Mouse (Mus musculus) myocyte (in vitro differentiated cells): ENCODE data around the gene Sult2a6.

Source experiments
- MYOD1 ChIP-seq, 3 experiments: IDR thresholded peaks; one replicate each; pipeline ENCODE4 v1.6.1; 2011; ENCODE audit warnings: control low read depth in 2 of 3, low read depth in 2 of 3, mild to moderate bottlenecking in 2 of 3, moderate library complexity in 1 of 3; ENCODE audit not compliant: insufficient read length in 2 of 3, control insufficient read depth in 1 of 3
- MYOG ChIP-seq, 3 experiments: IDR thresholded peaks; one replicate each; pipeline ENCODE4 v1.6.1; 2011; ENCODE audit warnings: control low read depth in 2 of 3, low read depth in 2 of 3, mild to moderate bottlenecking in 2 of 3; ENCODE audit not compliant: insufficient read length in 2 of 3, control insufficient read depth in 1 of 3, insufficient read depth in 1 of 3
- POLR2A ChIP-seq: IDR thresholded peaks from one replicate; pipeline ENCODE4 v1.6.1; 2011; ENCODE audit warnings: low read depth, mild to moderate bottlenecking, control low read depth, moderate library complexity; ENCODE audit not compliant: insufficient read length
- POLR2AphosphoS2 ChIP-seq: IDR thresholded peaks from one replicate; pipeline ENCODE4 v1.6.1; 2011; ENCODE audit warnings: low read depth, control low read depth; ENCODE audit not compliant: insufficient read length
- SRF ChIP-seq: IDR thresholded peaks from one replicate; pipeline ENCODE4 v1.6.1; 2011; ENCODE audit warnings: low read depth; ENCODE audit not compliant: control insufficient read depth, insufficient read length
- TCF12 ChIP-seq: IDR thresholded peaks from one replicate; pipeline ENCODE4 v1.6.1; 2011; ENCODE audit warnings: mild to moderate bottlenecking, control low read depth; ENCODE audit not compliant: poor library complexity, insufficient read depth, severe bottlenecking

DNA sequence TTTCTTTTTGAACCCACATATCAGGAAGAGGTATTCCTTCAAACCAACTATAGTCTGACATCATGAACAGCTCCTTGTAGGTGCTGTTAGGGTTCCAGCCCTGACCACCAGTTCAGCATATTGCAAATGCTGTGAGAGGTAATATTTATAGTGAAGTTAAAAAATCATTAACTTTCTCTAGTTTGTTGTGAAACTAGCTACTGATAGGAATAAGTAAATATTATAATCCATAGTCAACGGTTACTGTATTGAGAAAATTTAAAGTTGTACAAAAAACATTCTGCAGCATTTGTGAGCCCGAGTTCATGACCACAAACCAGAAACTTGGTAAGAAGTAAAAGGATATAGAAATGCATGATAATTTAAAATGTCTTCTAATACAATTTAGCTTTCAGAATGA is at the start of gene Sult2a6:
- TF ChIP-seq MYOD1 (IDR thresholded peaks at IDR 0.05; ENCODE audit: control insufficient read depth in 1 of 3, insufficient read length in 2 of 3, low read depth in 2 of 3), result no peak
- TF ChIP-seq POLR2A, result no peak
- TF ChIP-seq TCF12, result no peak
- no peak for TF ChIP-seq POLR2AphosphoS2
- TF ChIP-seq MYOG (IDR thresholded peaks at IDR 0.05; ENCODE audit: control insufficient read depth in 1 of 3, insufficient read depth in 1 of 3, insufficient read length in 2 of 3, low read depth in 2 of 3), result no peak
- TF ChIP-seq SRF, result no peak
